Mouse (Mus musculus) sigmoid colon, adult 10 weeks (tissue): ENCODE data around the gene Txndc17. TPM values are rescaled to one million over a fixed set of nuclear protein-coding genes. Genes with fewer than 3 reads are reported as not detected.

Experiments
- polyA plus RNA-seq: library from polyadenylated mRNA; stranded (reverse); fragments of 350-450 nt; fragmentation: Illumina TruSeq; extraction: RNeasy Lipid Tissue Mini Kit (QIAGEN cat#74804); gene quantifications from one replicate; pipeline ENCODE4 v1.2.3, GENCODE M21; 2014; ENCODE audit warnings: low read depth, low replicate concordance

Gene Txndc17
- polyA plus RNA-seq: 195 TPM

GRCm38 (mm10) chr11:72207204-72207833, at the start of gene Txndc17, which contains the start of gene 4933427D14Rik:
Gene Txndc17, plus strand, starts transcription at chr11:72207547.
Gene 4933427D14Rik, minus strand, starts transcription at chr11:72207459.

GRCm38 (mm10) chr11:72206341-72207203, 775 bp upstream of the Txndc17 start, which contains the start of gene Gm43951:
Gene Gm43951, minus strand, starts transcription at chr11:72206840.

GRCm38 (mm10) chr11:72215410-72215797, 8.1 kb downstream of the Txndc17 start, which contains the start of gene Med31:
Gene Med31, minus strand, starts transcription at chr11:72215592.

Other genes with a start within 250 kb of the Txndc17 start
- gene Aipl1, start 170.0 kb upstream of the Txndc17 start, polyA plus RNA-seq: not detected
- 0.38 TPM for gene Pimreg, start 165.5 kb upstream of the Txndc17 start, polyA plus RNA-seq
- gene Pitpnm3, start 71.8 kb upstream of the Txndc17 start, polyA plus RNA-seq: 3.4 TPM
- not detected for gene Gm43951, start 707 bp upstream of the Txndc17 start, polyA plus RNA-seq
- gene 4933427D14Rik, start 88 bp upstream of the Txndc17 start, polyA plus RNA-seq: 12.1 TPM
- gene Med31, start 8.0 kb downstream of the Txndc17 start, polyA plus RNA-seq: 15.8 TPM
- not detected for gene Slc13a5, start 59.7 kb downstream of the Txndc17 start, polyA plus RNA-seq
- 48.8 TPM for gene Xaf1, start 94.1 kb downstream of the Txndc17 start, polyA plus RNA-seq
- gene Fbxo39, start 106.9 kb downstream of the Txndc17 start, polyA plus RNA-seq: not detected
- not detected for gene Tekt1, start 154.9 kb downstream of the Txndc17 start, polyA plus RNA-seq
- 0.57 TPM for gene Smtnl2, start 204.2 kb downstream of the Txndc17 start, polyA plus RNA-seq
- gene Ggt6, start 228.0 kb downstream of the Txndc17 start, polyA plus RNA-seq: 1.6 TPM
- 14.2 TPM for gene Mybbp1a, start 233.8 kb downstream of the Txndc17 start, polyA plus RNA-seq